Mouse (Mus musculus) lung, postnatal 14 days (tissue): ENCODE data around the gene Popdc2.

ENCODE experiments used
- DNase-seq: peaks from one replicate; pipeline ENCODE4 v3.0.0; 2021

The Popdc2 gene

GRCm38 (mm10) chr16:38406708-38407107 is 44.7 kb downstream of the Popdc2 start:
- DNase-seq, result no peak

- DNase-seq, result no peak
These were observed 45.6 kb downstream of the Popdc2 start for GRCm38 (mm10) chr16:38407584-38407983.

GRCm38 (mm10) chr16:38408416-38408815 is 46.4 kb downstream of the Popdc2 start:
- no peak for DNase-seq

- no peak for DNase-seq
These were observed 52.9 kb downstream of the Popdc2 start for GRCm38 (mm10) chr16:38414953-38415352.

GRCm38 (mm10) chr16:38425374-38425773 is 63.4 kb downstream of the Popdc2 start:
- DNase-seq, result no peak

GRCm38 (mm10) chr16:38425799-38426198 is 63.8 kb downstream of the Popdc2 start:
- no peak for DNase-seq
